Mouse (Mus musculus) urinary bladder, postnatal 36 days (tissue): ENCODE measurements around the gene Bcl7c.
A peak's percentile ranks its signal among the peaks of the same experiment; 100 is the strongest.
"Not testable (repeated sequence)": the region's sequence is repeated elsewhere in the genome, so short reads cannot be mapped to it uniquely, and the experiment has no call there.

ENCODE experiments used
- DNase-seq, 2 experiments: peaks; one replicate each; pipeline ENCODE4 v3.0.0; 2022; ENCODE audit warnings: low spot score in 2 of 2, mixed read lengths in 1 of 2

The Bcl7c gene

GRCm38 (mm10) chr7:127648516-127649201 lies 60.1 kb downstream of the Bcl7c start:
- DNase-seq: no peak

- DNase-seq: not testable (repeated sequence)
Observed at GRCm38 (mm10) chr7:127647576-127647975, 61.2 kb downstream of the Bcl7c start.

DNA sequence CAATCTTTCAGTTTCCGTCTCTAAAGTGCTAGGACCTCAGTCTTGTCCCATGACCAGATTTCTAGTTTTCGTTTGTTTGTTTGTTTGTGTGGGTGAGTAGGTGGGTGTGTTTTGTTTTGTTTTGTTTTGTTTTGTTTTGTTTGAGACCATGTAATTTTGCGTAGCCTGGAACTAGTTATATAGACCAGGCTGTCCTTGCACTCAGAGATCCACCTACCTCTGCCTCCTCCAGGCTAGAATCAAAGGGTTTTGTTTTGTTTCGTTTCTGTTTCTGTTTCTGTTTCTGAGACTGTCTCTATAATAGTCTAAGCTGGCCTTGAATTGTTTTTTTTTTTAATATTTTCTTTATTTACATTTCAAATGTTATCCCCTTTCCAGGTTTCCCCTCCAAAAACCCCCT lies 62.4 kb downstream of the Bcl7c start:
- no peak for DNase-seq

- DNase-seq: no peak
Observed at GRCm38 (mm10) chr7:127642254-127642653, 66.5 kb downstream of the Bcl7c start.

- DNase-seq: no peak
Observed at GRCm38 (mm10) chr7:127641260-127641659, 67.5 kb downstream of the Bcl7c start.

GRCm38 (mm10) chr7:127636963-127637362 lies 71.8 kb downstream of the Bcl7c start:
- peak; percentile 57 to 83 for DNase-seq

DNA sequence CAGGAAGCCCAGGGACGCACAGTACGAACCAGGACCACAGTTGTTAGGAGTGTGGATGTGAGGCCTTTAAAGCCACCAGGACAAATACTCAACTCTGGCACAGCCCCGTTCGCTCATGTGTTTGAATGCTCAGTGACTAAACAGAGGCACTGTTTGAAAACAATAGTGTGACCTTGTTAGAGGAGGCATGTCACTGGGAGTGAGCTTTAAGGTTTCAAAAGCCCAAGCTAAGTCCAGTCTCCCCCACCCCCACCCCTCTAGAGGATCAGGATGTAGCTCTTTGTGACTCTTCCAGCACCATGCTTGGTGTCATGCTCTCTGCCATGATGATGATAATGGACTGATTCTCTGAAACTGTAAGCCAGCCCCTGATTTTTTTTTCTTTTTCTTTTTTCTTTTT lies 77.3 kb downstream of the Bcl7c start:
- no peak for DNase-seq

DNA sequence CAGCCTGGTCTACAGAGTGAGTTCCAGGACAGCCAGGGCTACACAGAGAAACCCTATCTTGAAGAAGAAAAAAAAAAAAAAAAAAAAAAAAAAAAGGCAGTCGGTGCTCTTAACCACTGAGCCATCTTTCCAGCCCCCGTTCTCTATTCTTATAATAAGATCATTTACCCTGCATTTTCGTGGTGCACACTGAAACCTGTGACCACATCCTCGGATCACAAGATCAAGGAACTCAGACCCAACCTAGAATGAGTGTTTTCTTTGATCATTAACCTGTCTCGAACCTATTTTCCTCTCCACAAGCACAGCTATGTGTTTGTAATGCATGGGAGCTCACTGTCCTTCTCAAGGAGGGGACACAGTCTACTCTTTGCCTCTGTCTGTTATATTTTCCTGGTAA lies 80.1 kb downstream of the Bcl7c start:
- DNase-seq: no peak

DNA sequence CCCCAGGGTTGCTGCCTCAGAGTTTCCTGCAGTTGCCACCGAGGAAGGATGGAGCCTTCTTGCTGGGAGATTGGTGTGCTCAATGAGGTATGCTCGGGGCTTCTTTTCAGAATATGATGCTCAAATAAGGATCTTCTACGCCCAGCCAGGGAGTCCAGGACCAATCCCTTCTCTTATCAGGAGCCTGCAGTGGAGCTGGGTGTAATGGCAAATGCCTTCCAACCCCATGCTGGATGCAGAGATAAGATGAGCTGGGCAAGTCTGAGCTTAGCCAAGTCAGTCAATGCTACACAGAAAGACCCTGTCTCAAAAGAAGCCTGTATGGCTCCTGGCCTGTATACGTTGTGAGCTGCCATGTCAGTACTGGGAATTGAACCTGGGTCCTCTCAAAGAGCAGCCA lies 82.3 kb downstream of the Bcl7c start:
- DNase-seq: no peak

- DNase-seq: no peak
Observed at GRCm38 (mm10) chr7:127626039-127626438, 82.7 kb downstream of the Bcl7c start.

DNA sequence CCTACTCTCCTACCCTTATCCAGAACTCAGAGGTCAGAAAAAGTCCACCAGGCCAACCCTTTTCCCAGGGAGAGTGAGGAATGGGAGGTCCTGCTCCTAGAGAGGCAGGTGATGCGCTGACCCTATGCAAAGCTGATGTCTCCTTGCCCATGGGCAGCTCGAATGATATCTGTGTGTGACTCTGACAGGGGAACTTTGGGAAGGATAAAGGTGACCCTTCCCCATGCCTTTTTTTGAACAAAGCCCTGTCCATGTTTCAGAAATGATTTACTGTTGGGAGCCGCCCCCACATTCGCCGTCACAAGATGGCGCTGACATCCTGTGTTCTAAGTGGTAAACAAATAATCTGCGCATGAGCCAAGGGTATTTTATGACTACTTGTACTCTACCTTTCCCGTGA lies 90.3 kb downstream of the Bcl7c start:
- not testable (repeated sequence) for DNase-seq

DNA sequence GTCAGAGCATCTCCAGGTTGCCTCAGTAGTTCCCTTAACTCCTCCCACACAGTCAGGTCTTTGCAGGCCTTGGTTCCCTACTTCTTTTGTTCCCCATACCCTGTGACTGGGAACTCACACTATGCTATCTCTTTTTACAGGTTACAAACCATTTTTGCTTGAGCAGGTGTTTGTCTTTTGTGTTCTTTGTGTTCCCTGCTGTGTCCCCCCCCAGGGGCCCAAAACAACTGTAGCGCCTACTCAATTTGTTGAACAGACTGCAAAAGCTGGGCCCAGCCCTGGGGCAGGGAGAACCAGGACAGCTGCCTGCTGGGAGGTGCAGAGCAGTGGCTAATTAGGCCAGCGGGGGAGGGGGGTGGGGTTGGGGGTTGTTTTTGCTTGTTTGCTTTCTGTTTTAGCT lies 90.8 kb downstream of the Bcl7c start:
- no peak for DNase-seq

- no peak for DNase-seq
Observed at GRCm38 (mm10) chr7:127616881-127617280, 91.9 kb downstream of the Bcl7c start.

- no peak for DNase-seq
Observed at GRCm38 (mm10) chr7:127616336-127616735, 92.4 kb downstream of the Bcl7c start.

- DNase-seq: peak; percentile 65 to 72
Observed at GRCm38 (mm10) chr7:127614891-127615843, 93.6 kb downstream of the Bcl7c start, which contains the start of gene Zfp629. Gene Zfp629, minus strand, starts transcription at chr7:127615797.

DNA sequence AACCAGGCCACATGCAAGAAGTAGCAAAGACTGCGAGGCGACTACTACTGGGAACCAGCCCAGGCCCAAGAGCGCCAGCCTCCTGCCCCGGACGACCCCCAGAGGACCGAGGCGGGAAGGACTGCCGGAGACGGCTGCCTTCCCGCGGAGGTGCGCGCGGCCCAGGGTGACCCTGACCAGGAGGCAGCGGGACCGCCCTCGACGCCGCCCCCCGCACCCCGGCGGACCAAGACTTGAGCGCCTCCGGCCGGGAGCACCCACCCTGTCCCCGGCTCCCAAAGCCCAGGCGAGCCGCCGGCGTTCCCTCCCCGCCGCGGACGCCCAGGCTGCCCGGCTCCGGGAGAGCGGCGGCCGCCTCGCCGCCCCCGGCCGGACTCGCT lies 94.2 kb downstream of the Bcl7c start:
- DNase-seq: peak; percentile 32 to 37

DNA sequence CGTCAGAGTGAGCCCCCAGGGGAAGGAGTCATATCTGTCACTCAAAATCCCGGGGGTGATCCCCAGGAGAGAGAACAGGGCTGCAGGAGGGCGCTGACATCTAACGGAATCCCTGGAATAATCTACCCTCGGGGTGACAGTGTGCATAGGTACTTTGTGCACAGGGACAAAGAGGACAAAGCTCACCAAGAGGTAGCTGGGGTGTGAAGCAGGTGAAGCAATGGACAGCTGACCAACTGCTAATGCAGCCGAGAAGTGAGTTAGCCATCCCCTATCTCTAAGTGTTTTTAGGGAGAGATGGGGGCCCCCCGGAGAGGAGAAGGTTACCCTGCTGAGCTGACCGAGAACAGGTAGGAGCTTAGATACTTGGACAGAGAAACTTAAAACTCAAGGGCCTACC lies 94.6 kb downstream of the Bcl7c start:
- DNase-seq: no peak

- DNase-seq: no peak
Observed at GRCm38 (mm10) chr7:127613501-127613900, 95.2 kb downstream of the Bcl7c start.

DNA sequence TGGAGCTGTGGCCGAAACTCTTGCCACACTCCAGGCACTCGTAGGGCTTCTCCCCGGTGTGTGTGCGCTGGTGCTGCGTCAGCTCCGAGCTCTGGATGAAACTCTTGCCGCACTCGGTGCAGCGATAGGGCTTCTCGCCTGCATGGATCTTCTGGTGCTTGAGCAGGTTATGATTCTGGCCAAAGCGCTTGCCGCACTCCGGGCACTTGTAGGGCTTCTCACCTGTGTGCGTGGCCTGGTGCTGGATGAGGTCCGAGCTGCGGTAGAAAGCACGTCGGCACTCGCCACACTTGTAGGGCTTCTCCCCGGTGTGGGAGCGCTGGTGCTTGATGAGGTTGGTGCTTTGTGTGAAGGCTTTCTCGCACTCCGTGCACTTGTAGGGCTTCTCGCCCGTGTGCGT lies 97.2 kb downstream of the Bcl7c start:
- DNase-seq: no peak
